Mouse (Mus musculus) lung, adult 18-20 months (tissue): ENCODE measurements around the gene Tbx6.

Experiments used
- DNase-seq, 2 experiments: peaks; one replicate each; pipeline ENCODE4 v3.0.0; 2022; ENCODE audit warnings: mixed read lengths in 2 of 2

The Tbx6 gene

GRCm38 (mm10) chr7:126795387-126796317 lies 14.4 kb downstream of the Tbx6 start:
- DNase-seq, result no peak

DNA sequence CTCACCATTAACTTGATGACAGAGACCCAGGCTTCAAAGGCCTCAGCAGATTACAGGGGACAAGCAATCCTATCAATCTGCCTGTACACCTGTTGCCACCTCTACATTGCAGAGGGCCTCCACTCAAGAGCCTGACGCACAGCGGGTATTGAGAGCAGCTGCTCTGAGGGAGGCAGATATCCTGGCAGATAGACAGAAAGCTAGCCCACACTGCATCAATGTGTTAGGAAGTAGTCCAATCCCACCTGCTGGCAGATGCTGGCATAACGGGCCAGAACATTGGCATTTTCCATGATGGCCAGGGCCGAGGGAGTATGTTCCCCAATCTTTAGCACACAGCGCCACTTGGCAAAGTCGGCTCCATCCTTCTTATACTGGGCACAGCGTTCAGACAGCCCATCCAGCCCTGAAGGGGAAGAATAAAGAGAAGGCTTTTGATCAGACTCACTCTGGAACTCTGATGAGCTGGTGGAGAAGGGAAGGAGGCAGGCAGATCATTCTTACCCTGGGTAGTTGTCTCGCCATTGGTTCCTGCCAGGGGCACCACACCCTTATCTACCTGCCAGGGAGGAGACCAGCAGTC lies 15.2 kb downstream of the Tbx6 start:
- no peak for DNase-seq

- peak; percentile 53 to 70 for DNase-seq
These were observed 16.3 kb downstream of the Tbx6 start, which contains the start of gene Fam57b for GRCm38 (mm10) chr7:126797411-126798126. Gene Fam57b (plus strand): TSS chr7:126797668.

DNA sequence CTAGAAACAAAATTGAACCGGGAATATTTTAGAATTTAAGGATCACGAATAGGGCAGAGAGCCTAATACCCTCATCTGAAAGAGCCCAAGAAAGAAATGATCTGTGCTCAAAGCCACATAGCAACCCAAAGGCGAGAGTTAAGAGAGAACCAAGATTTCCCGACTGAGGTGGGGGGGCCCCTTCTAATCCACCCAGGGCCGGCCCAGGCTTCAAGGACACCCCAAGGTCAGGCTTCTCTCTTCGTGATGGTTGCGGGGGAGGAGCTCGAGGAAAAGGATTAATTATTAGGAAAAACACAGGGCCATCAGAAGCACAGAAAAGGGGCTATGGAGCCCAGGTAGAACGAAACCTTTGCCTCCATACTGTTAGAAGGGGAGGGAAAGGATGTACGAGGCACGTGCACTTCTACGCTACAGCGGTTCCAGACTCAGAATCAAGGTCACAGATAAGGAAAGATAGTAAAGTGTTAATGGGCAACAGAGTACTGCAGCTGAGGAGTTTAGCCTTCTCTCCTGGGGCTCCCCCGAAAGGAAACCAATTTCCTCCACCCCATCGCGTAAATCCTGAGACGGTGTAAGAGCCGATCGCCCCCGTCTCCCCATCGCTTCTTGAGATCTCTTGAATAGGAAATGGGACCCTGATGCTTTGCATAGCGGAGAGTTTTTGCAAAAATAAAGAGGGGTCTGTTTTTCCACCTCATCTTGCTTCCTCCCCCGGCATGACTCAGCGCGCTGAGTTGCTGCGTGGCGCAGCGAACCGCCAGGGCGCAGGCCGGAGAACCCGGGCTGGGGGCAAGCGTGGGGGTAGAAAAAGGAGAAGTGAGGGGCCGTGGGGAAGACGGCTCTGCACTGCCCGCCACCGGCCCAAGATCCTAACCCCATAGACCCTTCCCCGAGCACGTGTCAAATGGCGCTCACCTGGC lies 17.1 kb downstream of the Tbx6 start:
- DNase-seq, result peak in 1 of 2 experiments; percentile 43

GRCm38 (mm10) chr7:126799050-126799467 lies 17.8 kb downstream of the Tbx6 start:
- DNase-seq, result peak; percentile 99 to 100

DNA sequence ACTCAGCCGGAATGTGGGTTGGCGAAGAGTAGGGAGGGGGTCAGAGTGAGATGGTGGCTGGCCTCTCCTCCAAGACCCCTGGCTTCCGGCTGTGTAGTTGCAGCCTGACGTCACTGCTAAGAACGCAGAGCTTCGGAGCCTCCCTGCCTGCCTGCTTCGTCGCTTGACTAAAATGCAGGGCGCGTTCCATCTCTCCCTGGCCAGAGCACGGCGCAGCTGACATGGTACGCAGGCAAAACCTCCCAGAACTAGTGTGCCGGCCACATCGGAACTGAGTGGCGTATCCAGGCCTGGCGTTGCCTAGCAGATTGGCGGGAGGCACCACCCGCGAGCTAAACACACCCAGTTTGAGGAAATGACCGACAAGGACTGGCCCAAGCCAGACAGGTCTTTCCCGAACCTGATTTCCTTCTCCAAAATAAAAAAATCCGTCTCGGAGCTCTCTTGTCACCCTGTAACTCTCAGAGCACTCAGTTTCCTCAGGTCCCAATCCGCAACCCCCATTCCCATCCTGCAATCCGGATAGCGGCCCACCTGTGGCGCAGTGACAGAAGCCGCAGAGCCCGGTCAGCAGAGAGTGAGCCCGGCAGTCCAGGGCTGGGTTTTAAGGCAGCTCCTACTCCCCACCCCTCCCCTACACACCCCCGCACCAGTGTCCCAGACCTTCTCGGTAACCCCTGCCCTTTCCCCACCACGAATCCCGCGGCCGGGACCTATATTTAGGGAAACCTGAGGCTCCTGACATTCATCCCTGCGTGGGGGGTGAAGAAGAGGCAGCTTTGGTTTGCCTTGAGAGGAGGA lies 18.4 kb downstream of the Tbx6 start:
- no peak for DNase-seq

- DNase-seq, result no peak
These were observed 19.2 kb downstream of the Tbx6 start for GRCm38 (mm10) chr7:126800269-126801056.

- DNase-seq, result no peak
These were observed 19.8 kb downstream of the Tbx6 start for GRCm38 (mm10) chr7:126801057-126801422.

DNA sequence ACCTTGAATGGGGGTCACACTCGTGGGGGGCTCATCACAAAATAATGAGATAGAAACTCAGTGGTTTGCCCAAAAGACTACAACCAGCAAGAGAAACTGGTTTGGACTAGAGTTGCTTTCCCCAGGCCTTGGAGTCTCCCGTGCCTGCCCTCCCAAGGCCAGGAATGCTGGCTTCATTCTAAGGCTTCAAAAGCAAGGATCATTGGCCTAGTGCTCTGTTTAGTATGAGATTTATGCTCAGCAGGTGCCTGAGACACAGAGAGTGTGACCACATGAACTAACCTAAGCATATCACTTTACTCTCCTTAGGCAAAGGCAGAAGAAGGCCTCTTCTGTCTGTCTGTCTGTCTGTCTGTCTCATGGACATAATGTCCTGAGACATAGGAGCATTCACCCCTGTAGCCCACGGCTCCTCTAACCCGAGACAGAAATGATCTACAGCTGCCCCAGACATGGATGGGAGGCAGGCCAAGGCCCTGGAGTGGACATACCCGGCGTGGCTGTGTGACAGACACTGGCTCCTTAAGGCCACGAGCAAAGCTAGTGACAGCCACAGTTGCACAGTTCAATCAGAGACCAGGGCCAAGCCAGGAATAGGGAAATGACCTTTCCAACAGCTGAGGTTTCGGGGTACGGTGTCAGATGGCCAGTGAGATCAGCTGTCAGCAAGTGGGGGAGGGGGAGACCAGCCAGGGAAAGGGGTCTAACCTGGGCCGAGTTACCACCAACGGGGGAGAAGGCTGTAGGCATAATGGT lies 21.0 kb downstream of the Tbx6 start:
- no peak for DNase-seq

GRCm38 (mm10) chr7:126803181-126803580 lies 21.9 kb downstream of the Tbx6 start:
- no peak for DNase-seq

DNA sequence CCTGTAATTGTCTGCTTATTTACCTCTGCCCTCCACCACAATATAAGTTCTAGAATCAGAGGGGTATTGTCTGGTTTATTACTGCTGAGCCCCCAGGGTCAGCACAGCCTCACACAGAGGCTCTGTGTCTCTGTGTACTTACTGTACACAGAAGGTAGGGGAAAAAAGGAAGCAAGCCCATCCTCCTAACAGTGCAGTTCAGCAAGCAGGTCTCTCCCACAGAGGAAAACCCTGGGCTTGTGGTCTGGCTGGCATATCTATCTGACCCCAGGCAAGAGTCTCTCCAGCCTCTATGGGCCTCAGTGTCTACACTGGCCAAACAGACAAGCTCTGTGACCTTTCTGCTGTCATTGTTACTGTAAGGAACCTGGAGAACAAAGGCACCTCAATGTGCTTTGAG lies 22.5 kb downstream of the Tbx6 start:
- DNase-seq, result no peak

GRCm38 (mm10) chr7:126806956-126807355 lies 25.7 kb downstream of the Tbx6 start:
- peak; percentile 82 to 88 for DNase-seq

GRCm38 (mm10) chr7:126807405-126807804 lies 26.1 kb downstream of the Tbx6 start:
- DNase-seq, result no peak

GRCm38 (mm10) chr7:126808703-126809455 lies 27.6 kb downstream of the Tbx6 start:
- peak; percentile 89 to 91 for DNase-seq

GRCm38 (mm10) chr7:126809723-126810369 lies 28.6 kb downstream of the Tbx6 start:
- no peak for DNase-seq

DNA sequence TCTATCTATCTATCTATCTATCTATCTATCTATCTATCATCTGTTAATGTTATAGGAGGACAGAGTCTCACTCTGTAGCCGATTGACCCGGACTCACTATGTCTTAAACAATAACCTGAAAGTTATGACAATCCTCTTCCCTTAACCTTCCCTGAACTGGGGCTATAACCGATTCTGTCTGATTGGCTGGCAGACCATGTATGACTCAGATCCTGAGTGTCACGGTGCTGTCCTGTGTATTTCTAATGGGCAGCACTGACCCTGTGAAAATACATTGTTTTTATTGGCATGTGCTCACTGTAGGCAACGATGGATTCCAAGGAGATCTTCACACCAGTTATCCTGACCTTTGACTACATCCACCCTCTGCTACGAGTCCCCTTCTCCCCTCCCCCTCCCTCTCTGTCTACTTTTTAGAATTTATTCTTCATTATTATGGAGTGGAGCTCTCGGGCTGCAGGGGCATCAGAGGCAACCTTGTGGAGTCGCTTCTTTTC lies 34.5 kb downstream of the Tbx6 start:
- no peak for DNase-seq

GRCm38 (mm10) chr7:126816494-126816893 lies 35.2 kb downstream of the Tbx6 start:
- peak in 1 of 2 experiments; percentile 27 for DNase-seq

- no peak for DNase-seq
These were observed 36.3 kb downstream of the Tbx6 start for GRCm38 (mm10) chr7:126817595-126817994.
